Mouse (Mus musculus) gastrocnemius, postnatal 25 days (tissue): ENCODE results near the gene Rbm15. TPM values are rescaled to one million over a fixed set of nuclear protein-coding genes. Genes with fewer than 3 reads are reported as not detected.
A peak's percentile ranks its signal among the peaks of the same experiment; 100 is the strongest.

ENCODE experiments used
- DNase-seq: peaks from one replicate; pipeline ENCODE4 v3.0.0; 2022
- long read RNA-seq, 2 experiments: library from polyadenylated mRNA; stranded (forward); transcript quantifications; one replicate each; pipeline ENCODE4 v2.0.0; 2021
- total RNA-seq, 2 experiments: library from RNA; stranded (reverse); gene quantifications; 1 replicate in 1 of 2; 2 replicates in 1 of 2; pipeline ENCODE4 v1.2.3; 2021

The Rbm15 gene
- 10 to 100 TPM; 16.5 TPM for total RNA-seq
- long read RNA-seq, experiment 1, full-length matches to known transcripts = 2 of 7 reads
- long read RNA-seq, experiment 1, partial matches to known transcripts = 0 of 7 reads
- long read RNA-seq, experiment 1, other reads (novel, unspliced or antisense) = 5 of 7 reads
- long read RNA-seq, experiment 2, full-length matches to known transcripts = 5 of 5 reads
- long read RNA-seq, experiment 2, partial matches to known transcripts = 0 of 5 reads
- long read RNA-seq, experiment 2, other reads (novel, unspliced or antisense) = 0 of 5 reads

GRCm38 (mm10) chr3:107333381-107334201 lies at the start of gene Rbm15:
Rbm15 (minus strand) TSS chr3:107333673.
- peak; percentile 97 for DNase-seq

DNA sequence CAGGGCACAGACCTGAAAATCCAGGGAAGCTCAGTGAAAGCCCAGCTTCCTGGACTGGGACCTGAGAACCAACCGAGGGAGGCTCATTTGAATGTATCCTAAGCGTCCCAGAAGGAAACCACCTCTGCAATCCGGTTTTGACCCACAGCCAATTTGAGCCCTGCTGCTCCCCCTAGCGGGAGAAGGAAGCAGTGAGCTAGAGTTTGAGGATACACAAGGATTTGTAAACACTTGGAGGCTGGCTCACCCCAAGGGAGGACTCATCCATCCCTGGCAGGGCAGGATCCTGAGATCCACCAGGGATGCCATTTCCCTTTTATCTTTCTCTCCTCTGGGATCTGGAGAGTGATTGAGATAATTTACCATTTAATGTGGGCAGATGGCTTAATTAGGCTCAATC lies 45.9 kb upstream of the Rbm15 start:
- peak; percentile 52 for DNase-seq

GRCm38 (mm10) chr3:107378626-107379025 lies 45.2 kb upstream of the Rbm15 start:
- DNase-seq = no peak

DNA sequence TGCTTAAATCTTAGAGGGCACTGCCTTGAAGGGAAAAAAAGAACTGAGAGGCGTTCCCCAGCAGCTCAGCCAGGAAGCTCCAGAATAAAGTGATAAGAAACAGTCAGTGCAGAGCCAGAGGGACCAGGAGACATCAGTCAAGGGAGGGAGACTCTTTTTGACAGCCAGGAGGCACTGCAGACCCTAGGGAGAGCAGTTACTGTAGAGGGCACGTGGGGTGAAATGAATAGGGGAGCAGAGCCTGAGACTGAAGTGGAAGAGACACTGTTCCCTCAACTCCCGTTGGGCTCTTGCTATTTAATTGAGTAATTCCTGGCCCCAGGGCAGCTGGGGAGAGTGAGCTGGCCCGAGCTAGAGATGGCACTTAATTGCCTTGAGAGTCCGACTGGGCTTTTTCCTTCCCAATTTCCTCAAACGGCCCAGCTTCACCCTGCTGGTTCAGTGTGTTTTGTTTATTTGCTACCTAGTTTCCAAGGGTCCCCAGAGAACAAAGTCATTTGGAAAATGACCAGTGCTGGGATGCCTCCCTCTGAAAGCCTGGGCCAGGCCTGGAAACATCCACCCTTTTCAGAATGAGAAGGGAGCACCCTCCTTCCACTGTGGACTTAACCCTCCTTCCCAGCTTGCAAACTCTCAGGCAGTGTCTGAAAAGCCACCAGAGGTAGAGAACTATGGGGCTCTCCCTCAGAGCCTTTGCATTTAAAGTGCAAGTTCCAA lies 41.6 kb upstream of the Rbm15 start:
- DNase-seq = no peak

DNA sequence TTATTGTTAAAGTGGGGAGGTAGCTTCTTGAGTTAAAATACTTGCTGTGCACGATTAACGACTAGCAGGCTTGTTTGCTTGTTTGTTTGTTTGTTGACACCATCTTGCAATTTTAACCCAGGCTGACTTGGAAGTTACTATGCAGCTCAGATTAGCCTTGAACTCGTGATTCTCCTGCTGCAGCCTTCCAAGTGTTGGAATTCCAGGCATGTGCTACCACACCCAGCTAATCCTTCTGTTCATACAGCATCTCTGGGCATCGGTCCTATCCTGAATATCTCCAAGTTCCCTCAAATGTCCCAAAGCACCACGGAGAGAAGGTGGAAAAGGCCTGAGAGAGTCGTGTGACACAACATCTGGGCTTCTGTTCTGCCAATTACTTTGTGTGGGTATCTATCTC lies 35.7 kb upstream of the Rbm15 start:
- DNase-seq = no peak

GRCm38 (mm10) chr3:107367938-107368599 lies 34.6 kb upstream of the Rbm15 start:
- no peak for DNase-seq

GRCm38 (mm10) chr3:107365341-107365740 lies 31.9 kb upstream of the Rbm15 start:
- no peak for DNase-seq

GRCm38 (mm10) chr3:107363391-107363790 lies 29.9 kb upstream of the Rbm15 start:
- DNase-seq = no peak

GRCm38 (mm10) chr3:107360341-107360740 lies 26.9 kb upstream of the Rbm15 start:
- peak; percentile 32 for DNase-seq

GRCm38 (mm10) chr3:107357700-107358234 lies 24.3 kb upstream of the Rbm15 start:
- no peak for DNase-seq

DNA sequence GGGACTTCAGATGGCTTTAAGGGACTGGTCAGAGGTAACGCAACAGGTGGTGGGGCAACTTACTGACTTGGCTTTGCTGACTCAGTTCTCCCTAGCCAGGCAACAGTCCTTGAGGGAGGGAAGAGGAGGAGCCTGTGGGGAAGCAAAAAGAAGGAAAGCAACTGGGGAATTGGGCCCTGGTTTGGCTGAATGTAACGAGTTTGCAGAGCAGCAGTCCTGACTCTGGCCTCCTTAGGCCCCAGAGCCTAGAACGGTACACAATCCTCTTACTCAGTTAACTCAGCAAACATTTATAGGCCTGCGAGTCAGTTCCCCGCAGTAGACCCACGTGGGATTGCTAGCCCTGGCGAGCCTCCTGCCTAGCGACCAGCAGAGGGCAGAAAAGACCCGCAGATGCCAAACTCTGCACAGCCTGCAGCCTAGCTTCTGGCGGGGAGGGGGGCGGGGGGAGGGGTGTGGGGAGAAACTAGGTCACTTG lies 23.5 kb upstream of the Rbm15 start:
- peak; percentile 82 for DNase-seq

DNA sequence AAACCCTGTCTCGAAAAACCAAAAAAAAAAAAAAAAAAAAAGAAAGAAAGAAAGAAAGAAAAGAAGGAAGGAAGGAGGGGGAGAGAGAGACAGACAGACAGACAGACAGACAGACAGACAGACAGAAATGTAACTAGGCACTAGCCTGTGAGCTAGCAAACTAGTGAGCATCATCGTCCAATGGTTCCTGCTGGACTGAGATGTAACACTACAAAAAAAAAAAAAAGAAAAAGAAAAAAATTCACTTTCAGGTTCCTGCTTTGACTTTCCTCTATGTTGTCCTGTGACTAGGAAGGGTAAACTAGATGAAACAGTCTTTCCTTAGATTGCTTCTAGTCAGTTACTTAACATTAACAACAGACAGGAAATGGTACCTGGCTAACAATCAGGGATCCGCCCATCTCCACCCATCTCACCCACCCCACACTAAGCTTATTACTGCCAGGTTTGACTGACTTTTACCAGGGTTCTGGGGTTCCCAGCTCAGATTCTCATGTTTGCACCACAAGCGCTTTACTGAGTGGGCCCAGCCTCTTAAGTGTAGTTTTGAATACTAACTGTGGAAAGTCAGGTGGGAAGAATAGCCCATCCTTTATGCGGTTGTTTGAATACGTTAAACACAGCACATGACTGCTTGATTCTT lies 22.3 kb upstream of the Rbm15 start:
- no peak for DNase-seq

DNA sequence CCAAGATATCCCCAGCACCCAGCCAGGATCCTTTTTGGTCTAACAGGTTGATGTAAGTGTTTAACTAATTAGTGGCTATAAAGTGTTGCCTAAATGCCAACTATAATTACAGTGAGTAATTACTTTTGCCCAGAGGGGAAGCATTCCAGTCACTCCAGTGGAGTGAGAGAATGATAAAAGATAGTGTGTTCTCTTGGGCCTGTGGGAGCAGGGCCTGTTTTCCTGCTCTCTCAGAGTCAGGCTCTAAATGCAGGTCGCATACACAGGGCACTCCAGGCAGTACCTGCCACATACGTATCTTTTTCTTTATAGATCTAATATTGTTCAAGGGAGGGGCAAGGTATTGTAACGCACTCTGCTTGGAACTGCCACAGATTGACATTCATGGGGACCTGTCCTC lies 18.2 kb upstream of the Rbm15 start:
- DNase-seq = no peak

DNA sequence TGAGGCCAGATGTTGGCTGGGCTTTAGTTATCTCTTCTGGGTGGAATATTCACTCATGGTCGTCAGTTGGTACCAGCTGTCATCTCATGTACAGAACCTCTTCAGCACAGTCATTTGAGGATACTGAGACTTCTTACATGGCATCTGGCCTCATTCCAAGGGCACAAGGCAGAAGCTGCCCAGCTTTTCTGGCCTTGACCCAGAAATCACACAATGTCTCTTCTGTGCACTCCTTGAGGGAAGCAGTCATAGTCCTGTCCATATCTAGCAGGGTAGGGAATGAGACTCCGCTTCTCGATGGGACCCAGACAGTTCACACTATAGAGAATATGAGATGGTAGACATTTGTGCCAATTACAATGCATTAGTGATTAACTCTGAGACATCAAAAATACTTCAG lies 15.5 kb upstream of the Rbm15 start:
- DNase-seq = no peak

DNA sequence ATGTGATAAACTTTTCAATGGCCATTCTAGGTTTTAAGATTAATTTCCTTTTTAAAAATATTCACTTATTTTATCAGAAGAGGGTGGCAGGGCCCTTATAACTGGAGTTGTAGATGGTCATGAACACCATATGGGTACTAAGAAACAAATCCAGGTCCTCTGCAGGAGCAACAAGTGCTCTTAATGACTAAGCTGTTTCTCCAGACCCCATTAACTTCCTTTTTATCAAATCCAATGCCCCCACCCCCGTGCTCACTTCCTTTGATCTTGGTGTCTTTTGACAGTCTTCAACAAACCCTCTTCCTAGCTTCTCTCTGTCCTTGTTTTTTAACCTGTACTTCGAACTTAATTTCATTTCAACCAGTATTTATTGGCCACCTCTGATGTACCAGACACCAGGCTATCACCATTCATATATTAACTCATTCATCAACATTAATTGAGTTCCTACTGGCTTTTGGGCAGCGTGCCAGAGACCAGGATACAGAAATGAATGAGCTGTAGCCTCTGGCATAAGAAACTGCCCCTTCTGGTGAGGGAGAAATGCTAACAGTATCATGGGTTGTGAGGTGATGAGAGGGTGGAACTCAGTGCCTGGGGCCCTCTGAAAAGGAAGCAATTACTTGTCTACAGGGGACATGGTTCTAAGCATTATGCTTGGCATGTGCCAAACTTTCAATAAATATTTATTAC lies 11.7 kb upstream of the Rbm15 start:
- DNase-seq = no peak

GRCm38 (mm10) chr3:107343971-107344370 lies 10.5 kb upstream of the Rbm15 start:
- DNase-seq = no peak

DNA sequence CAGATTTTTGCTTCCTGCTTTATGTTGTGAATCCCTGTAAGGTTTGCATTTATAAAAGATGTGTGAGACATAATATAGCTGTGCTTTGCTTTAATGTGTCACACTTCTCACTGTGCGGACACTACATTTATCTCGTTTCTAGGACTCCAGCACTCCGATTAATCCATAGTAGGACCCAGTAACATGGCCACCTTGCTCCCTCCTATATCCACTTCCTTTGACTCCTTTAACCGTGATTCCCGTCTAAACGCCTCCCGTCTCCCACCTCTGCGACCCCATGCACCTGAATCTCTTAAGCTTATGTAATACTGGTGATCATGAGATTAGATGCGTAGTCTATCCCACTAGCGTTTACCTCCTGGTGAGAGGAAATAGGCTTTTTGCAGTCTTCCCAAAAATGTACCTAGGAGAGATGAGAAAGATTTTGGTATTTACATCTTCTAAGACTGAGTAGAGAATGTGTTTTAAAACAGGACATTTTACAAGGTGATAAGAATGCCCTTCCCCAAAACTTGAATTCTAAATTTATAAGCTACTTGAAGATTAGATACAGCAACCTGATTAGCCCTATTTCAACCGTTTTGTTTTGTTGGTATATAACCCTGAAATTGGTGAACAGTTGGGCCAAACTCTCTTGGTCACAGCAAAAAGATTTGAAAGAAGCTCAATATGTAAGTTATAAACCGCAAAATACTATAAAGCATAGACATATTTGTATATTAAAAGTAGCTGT lies 895 bp upstream of the Rbm15 start:
- DNase-seq = no peak

- peak; percentile 97 for DNase-seq
Observed at GRCm38 (mm10) chr3:107332960-107333380, 503 bp downstream of the Rbm15 start.

GRCm38 (mm10) chr3:107332127-107332959 lies 1.1 kb downstream of the Rbm15 start:
- DNase-seq = peak; percentile 44
